In the genomic region with DNA sequence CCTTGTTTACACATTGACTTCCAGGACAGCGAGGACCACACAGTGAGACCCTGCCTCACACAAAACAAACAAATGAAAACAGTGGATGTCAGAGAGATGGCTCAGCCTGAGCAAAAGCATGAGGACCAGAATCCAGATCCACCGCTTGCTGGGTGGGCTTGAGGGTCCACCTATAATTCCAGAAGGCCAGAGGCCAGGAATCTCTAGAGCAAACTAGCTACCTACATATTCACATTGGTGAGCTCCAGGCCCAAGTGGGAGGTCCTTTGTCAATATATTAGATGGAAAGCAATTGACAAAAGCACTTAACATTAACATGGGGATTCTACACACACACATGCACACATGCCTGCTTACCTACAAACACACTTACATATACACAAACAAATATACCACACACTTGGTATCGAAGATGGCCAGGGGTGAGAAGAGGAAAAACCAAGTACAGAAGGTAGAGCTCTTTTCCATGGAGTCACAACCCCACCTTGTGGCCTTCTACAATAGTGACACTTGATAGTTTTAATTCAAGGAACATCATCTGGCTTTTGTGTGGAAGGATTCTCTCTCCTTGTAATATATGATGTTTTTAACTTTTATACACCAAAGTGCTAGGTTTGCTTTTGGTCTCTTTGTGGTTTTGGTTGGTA, we compare ENCODE assay signal across 8 mouse cellular contexts. TPM values are rescaled to one million over a fixed set of nuclear protein-coding genes. Genes with fewer than 3 reads are reported as not detected.
DNase-seq lines count a peak whose midpoint lies in the region; ATAC-seq lines count a peak whose summit lies in the region.

No protein-coding gene starts in this region.

- H3K4me1 ChIP-seq in hindbrain, embryonic 11.5 days (replicated peaks; ENCODE audit: control insufficient read depth, insufficient read depth, low read length) = no peaks in the 10 kb centered on the region
- H3K4me1 ChIP-seq in hindbrain, embryonic 16.5 days (ENCODE audit: control insufficient read depth, insufficient read depth, low read depth, low read length) = no peaks in the 10 kb centered on the region

- peak; percentile 63 for DNase-seq in hindbrain, embryonic 11.5 days (ENCODE audit: low spot score)
- peak; percentile 24 for DNase-seq in urinary bladder, postnatal 14 days (ENCODE audit: low spot score)
- no peak for DNase-seq in urinary bladder, postnatal 4 days (ENCODE audit: low spot score in 2 of 2)
- DNase-seq in cerebellum, adult 11-12 months = peak; percentile 12
- DNase-seq in mesoderm, embryonic 11.5 days (ENCODE audit: low read depth, low spot score) = peak; percentile 62

- 54% methylated on average over 3 of the region's 3 CpGs for WGBS in hindbrain, embryonic 11.5 days
- WGBS in hindbrain, embryonic 16.5 days = 62% methylated on average over 3 of the region's 3 CpGs

- H3K9ac ChIP-seq in hindbrain, embryonic 11.5 days (ENCODE audit: low read depth, low read length) = no peak overlapping the region
- H3K9ac ChIP-seq in hindbrain, embryonic 16.5 days (ENCODE audit: low read depth, low read length) = no peak overlapping the region

- H3K27ac ChIP-seq in hindbrain, embryonic 11.5 days (ENCODE audit: low read depth, low read length) = no peak overlapping the region
- no peak overlapping the region for H3K27ac ChIP-seq in hindbrain, embryonic 16.5 days (ENCODE audit: low read depth, low read length)

- no peak overlapping the region for H3K4me2 ChIP-seq in hindbrain, embryonic 11.5 days (replicated peaks; ENCODE audit: low read depth, low read length)
- H3K4me2 ChIP-seq in hindbrain, embryonic 16.5 days (ENCODE audit: low read length) = no peak overlapping the region

- H3K4me3 ChIP-seq in hindbrain, embryonic 11.5 days (ENCODE audit: low read depth, low read length) = no peak overlapping the region
- no peak overlapping the region for H3K4me3 ChIP-seq in hindbrain, embryonic 16.5 days (ENCODE audit: low read length)

- H3K27me3 ChIP-seq in hindbrain, embryonic 11.5 days (ENCODE audit: control insufficient read depth, insufficient read depth, low read length) = no peaks in the 10 kb centered on the region
- H3K27me3 ChIP-seq in hindbrain, embryonic 16.5 days (replicated peaks; ENCODE audit: control insufficient read depth, insufficient read depth, low read length) = no peaks in the 10 kb centered on the region

- no peak for ATAC-seq in hindbrain, embryonic 11.5 days (ENCODE audit: low FRiP score)
- no peak for ATAC-seq in hindbrain, embryonic 16.5 days
- ATAC-seq in hematopoietic stem cell, adult 5-6 weeks (replicated peaks in 1 of 2; ENCODE audit: insufficient read depth in 1 of 2, low FRiP score in 2 of 2, low TSS enrichment in 1 of 2, low read depth in 1 of 2, poor library complexity in 2 of 2, severe bottlenecking in 2 of 2) = peak; percentile 69 to 72
- no peak for ATAC-seq in monocyte, adult 5-6 weeks (replicated peaks; ENCODE audit: insufficient number of reproducible peaks, low FRiP score, low TSS enrichment, poor library complexity, severe bottlenecking)

- H3K9me3 ChIP-seq in hindbrain, embryonic 11.5 days (ENCODE audit: control insufficient read depth, low read length) = no peaks in the 10 kb centered on the region
- H3K9me3 ChIP-seq in hindbrain, embryonic 16.5 days (ENCODE audit: control insufficient read depth, low read length) = no peaks in the 10 kb centered on the region

- H3K36me3 ChIP-seq in hindbrain, embryonic 11.5 days (ENCODE audit: control insufficient read depth, insufficient read depth, low read length) = no peaks in the 10 kb centered on the region
- no peaks in the 10 kb centered on the region for H3K36me3 ChIP-seq in hindbrain, embryonic 16.5 days (ENCODE audit: control insufficient read depth, insufficient read depth, low read length)

RNA-seq across cellular contexts. Expression of a gene that starts 7.8 kb away (rescaled TPM):
- polyA plus RNA-seq in hindbrain, embryonic 11.5 days (2014; fragmentation: Nextera tagmentation; extraction: Ambion mirVana) = 26.3 and 30.1 TPM in 2 replicates
- polyA plus RNA-seq in hindbrain, embryonic 16.5 days (2015; fragmentation: Nextera tagmentation; extraction: Ambion mirVana) = 20.2 and 20.7 TPM in 2 replicates
- total RNA-seq in hematopoietic stem cell, adult 5-6 weeks (2017) = 17.8 and 23.3 TPM in 2 replicates
- 8.3 to 19.9 TPM (median 8.3 TPM) in 3 replicates for total RNA-seq in monocyte, adult 5-6 weeks (2017)

RNA-seq across cellular contexts. Expression of a gene that starts 33.3 kb away (rescaled TPM):
- 7.9 and 8.3 TPM in 2 replicates for polyA plus RNA-seq in hindbrain, embryonic 11.5 days (2014; fragmentation: Nextera tagmentation; extraction: Ambion mirVana)
- polyA plus RNA-seq in hindbrain, embryonic 16.5 days (2015; fragmentation: Nextera tagmentation; extraction: Ambion mirVana) = 27.9 and 29.1 TPM in 2 replicates
- total RNA-seq in hematopoietic stem cell, adult 5-6 weeks (2017) = 0.99 and 1.6 TPM in 2 replicates
- total RNA-seq in monocyte, adult 5-6 weeks (2017) = not detected in 3 replicates

Comparison
In these comparisons a context has a peak if more than half of its experiments do, and no peak if none do; other contexts are left out.
1. DNase-seq: peak in hindbrain, embryonic 11.5 days (single experiment), urinary bladder, postnatal 14 days (single experiment), cerebellum, adult 11-12 months (single experiment) and mesoderm, embryonic 11.5 days (single experiment); none in urinary bladder, postnatal 4 days (0 of 2).
2. ATAC-seq: peak in hematopoietic stem cell, adult 5-6 weeks (2 of 2); none in hindbrain, embryonic 11.5 days (single experiment), hindbrain, embryonic 16.5 days (single experiment) and monocyte, adult 5-6 weeks (single experiment).